Mouse (Mus musculus) WW6 (cell line): ENCODE measurements around the gene Mrps25.

ENCODE experiments used
- DNase-seq: peaks from one replicate; pipeline ENCODE4 v3.0.0-alpha.2; 2013; ENCODE audit warnings: low read depth, low spot score

Gene Mrps25

GRCm38 (mm10) chr6:92183621-92184131 is at the start of gene Mrps25:
Gene Mrps25, minus strand, starts transcription at chr6:92184033.
- DNase-seq = peak; percentile 54

DNA sequence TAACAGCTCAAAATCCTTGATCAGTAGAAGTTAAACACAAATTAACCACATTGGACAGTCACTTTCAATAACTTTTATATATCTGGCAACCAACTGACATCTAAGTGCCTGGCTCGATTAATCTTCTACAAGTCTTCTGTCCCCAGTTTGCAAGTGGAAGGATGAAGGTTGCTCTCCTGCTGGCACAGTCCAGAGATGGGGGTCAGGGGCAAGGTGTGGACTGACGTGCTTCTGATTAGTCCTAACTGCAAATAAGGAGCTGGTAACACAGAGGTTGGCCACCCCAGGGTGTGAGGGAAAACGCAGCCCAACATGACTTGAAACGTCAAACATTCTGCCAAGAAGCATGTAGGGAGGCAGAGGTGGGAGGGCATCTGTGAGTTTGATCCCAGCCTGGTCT is 47.9 kb upstream of the Mrps25 start:
- no peak for DNase-seq

DNA sequence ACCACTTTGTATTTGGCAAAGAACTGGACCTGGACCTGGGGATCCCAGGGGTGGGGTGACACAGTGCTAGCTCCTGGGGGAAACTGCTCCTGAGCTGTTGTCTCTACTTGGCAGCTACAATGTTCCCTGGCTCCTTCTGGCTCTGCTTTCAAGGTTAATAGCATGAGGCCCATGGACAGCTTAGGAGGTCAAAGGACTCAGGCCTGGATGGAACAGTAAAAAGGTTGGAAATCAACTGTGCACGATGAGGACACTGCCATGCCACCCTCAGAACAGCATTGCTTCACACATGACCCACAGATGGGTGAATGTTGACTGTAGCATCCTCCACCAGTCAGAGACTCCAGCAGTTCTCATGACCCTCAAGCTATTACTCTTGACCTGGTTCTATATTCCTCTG is 47.5 kb upstream of the Mrps25 start:
- DNase-seq = no peak

DNA sequence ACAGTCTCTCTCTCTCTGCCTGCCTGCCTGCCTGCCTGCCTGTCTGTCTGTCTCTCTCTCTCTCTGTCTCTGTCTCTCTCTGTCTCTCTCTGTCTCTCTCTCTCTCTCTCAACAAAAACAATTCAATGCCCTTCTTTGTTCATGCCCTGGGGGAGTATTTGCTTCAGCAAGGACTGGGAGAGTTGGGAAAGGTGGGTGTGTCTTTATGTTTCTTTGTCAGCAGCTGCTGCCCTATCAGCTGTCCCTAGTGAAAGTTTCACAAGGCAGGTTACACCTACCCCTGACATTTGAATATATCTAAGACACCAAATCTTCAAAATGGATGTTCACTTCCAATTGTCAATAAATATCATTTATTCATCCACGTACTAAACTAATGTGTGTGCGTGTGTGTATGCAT is 45.8 kb upstream of the Mrps25 start:
- DNase-seq = no peak

DNA sequence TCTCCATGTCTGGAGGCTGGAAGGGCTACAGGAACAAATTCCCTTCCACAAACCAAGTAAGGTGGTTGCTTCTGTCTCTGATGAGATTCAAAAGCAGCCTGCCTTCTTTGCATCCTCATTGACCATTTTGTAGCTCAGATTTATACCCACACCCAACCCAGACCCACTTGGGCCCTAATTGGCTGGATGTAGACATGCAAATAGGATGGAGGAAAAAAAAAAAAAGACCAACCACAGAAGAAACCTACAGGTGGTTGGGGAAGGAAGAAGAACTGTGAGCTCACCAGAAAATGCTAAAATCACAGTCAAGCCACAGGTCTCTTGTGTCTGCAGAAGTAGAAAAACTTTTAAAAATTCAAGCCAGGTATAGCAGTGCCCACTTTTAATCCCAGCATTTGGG is 45.3 kb upstream of the Mrps25 start:
- no peak for DNase-seq

DNA sequence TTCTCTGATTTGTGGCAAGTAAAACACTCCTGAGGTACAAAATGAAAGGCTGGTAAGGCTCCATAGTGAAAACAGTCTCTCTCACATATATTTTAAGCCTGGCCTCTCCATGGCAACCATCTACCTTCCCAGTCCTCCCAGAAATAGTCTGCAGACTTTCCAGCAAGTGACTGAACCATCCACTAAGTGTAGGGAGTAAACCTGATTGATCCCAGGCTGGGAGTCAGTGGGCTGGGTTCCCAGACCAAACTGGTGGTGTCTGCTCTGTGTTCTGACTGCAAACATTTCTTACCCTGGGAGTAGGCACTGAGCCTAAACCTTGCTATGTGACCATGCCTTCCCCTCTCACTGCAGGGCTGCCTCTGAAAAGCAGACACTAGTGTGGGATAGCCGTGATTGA is 41.1 kb upstream of the Mrps25 start:
- no peak for DNase-seq

DNA sequence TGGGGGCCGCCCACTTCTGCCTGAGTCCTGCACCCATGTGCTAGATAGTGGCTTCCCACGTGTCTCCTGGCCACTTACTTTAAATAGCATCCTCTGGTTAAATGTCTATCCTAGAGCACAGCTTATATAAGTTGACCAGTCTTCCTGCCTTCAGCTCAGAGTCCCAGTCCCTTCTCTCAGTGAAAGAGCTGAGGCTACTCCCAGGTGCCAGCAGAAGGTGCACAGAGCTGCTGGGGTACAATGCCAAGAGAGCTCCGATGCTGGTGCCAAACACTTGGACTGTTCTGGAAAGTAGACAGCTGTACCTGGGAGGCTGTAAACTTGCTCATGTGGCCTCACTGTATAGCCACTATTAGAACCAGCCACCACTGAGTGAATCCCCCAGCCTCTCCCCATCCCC is 38.2 kb upstream of the Mrps25 start:
- DNase-seq = no peak

DNA sequence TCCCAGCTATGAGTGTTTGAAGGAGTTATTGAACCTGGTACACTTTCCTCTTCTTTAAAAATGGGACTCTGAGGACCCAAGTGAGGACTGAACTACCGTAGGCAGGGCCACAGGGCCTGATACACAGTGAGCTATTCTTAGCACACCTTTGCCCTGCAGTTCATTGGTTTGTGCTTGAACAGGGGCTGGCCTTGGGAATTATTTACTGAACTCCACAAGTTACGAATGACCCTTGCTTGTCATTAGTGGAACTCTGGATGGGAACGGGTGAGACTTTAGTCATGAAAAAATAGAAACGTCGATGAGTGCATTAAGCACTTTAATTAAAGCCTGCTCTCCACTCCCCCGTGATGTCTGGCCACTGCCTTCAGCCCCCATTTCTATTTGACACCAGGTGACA is 37.8 kb upstream of the Mrps25 start:
- no peak for DNase-seq

GRCm38 (mm10) chr6:92219445-92219844 is 35.6 kb upstream of the Mrps25 start:
- peak; percentile 29 for DNase-seq

DNA sequence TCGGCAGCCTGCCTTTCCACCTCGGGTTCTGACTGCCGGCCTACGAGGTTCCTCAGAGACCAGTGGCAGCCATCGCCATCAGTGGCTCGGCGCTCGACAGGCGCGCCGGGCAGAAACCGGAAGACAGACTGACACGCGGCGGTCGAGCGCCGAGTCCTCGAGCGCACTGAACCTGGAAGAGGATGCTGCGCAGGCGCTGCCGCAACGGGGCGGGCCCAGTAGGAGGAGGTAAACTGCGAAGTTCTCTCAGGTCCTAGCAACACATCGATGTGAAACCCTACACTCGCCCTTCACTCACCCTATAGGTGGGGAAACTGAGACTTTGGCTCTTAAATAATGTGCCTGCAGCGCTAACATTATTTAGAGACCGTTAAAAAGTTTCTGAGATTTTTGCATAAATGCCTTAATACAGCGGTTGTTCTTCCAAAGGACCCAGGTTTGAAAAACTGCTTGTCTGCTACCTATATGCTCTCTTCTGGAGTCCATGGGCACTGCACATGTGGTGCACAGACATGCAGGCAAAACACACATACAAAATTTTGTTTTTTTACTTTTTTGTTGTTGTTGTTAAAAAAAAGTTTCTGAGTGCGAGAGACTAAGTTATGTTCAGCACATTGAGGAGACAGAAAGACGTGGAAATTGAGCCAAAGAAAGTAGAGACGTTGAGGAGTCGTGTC is 31.1 kb upstream of the Mrps25 start, which contains the start of gene Rbsn:
TSS of gene Rbsn (minus strand) at position 153 of the 677 bp plus-strand sequence.
- DNase-seq = peak; percentile 84

- DNase-seq = no peak
Measured at GRCm38 (mm10) chr6:92214055-92214772, 30.4 kb upstream of the Mrps25 start.

- no peak for DNase-seq
Measured at GRCm38 (mm10) chr6:92199414-92199813, 15.6 kb upstream of the Mrps25 start.

- no peak for DNase-seq
Measured at GRCm38 (mm10) chr6:92184178-92184577, 345 bp upstream of the Mrps25 start.

DNA sequence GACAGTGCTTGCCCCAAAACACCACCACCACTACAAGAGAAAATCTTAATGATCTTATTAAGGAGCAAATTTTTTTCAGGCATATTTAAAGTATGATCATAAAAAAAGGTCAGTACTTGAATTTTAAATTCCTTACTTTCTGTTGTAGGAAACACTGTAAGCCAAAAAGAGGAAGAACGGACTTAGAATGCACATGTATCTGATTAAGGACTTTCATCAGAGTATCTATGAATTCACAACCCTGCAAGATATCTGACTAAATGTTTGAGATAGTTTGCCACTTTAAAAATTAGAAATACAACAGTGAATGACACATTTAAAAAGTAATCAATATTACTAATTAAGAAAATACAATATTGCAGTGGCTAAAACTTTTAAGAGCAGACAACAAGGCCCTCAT is 7.4 kb downstream of the Mrps25 start:
- no peak for DNase-seq

GRCm38 (mm10) chr6:92162724-92163123 is 21.1 kb downstream of the Mrps25 start:
- DNase-seq = no peak

- no peak for DNase-seq
Measured at GRCm38 (mm10) chr6:92158801-92159200, 25.0 kb downstream of the Mrps25 start.

- no peak for DNase-seq
Measured at GRCm38 (mm10) chr6:92153774-92154173, 30.1 kb downstream of the Mrps25 start.

- DNase-seq = no peak
Measured at GRCm38 (mm10) chr6:92145881-92146280, 38.0 kb downstream of the Mrps25 start.

GRCm38 (mm10) chr6:92136356-92136755 is 47.5 kb downstream of the Mrps25 start:
- no peak for DNase-seq

- DNase-seq = no peak
Measured at GRCm38 (mm10) chr6:92133617-92134016, 50.2 kb downstream of the Mrps25 start.

DNA sequence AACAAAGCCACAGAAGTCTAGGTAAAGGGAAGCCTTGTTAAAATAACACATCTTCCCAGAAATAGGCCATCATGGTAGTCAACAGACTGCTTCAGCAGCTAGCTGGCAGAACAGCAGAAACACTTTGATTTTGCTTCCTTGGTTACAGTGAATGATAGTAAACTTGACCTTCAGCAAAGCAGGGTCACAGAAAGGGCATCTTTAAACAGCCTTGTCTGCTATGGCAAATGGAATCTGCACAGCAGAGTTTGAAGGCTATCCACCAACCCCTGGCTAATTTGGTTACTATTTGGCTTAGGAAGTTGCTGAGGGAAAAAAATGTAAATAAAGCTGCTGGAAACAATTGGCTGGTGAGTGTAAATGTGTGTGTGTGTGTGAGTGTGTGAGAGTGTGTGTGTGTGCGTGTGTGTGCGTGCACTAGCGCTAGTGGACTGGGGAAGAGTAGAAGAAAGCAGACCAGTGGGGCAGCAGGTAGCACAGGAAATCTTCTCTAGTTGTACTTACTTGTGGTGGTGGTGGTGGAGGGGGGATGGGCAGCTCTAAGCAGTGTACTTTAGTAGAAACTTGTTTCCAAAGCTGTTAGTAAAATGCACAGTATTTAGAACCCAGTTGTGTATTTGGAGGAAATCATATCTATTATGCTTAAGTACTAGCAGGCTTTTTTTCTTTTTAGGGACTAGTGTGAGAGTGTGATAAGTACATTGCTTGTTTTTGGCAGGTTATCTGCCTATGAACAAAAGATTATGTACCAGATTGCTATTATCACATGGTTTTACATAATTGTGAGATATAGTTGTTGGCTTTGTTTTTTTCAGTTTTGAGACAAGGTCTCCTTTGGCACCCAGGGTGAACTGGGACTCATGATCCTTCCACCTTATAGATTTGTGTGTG is 51.6 kb downstream of the Mrps25 start:
- no peak for DNase-seq

DNA sequence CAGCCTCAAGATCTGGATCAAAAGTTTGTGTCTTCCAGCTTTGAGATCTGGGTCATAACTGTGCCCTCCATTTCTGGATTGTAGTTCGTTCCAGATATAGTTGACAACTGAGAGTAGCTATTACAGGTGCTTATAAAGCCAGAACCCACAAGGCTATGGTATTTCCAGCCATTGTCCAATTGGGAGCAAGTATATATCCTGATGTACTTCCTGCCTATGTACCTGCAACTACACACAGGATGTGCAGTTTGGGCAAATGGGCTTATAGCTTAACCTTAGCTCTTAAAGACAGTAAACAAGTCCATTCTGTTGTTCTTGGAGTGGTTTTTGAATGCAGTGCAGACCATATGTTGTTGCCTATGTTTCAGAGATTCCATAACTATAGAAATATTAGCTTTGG is 52.4 kb downstream of the Mrps25 start:
- no peak for DNase-seq
